Mouse (Mus musculus) right cerebral cortex, adult 2 months (tissue): Measurements from ENCODE around the gene Cacna2d3.

Experiments used
- DNase-seq, 2 experiments: peaks; one replicate each; pipeline ENCODE4 v3.0.0; 2021 to 2022; ENCODE audit warnings: low spot score in 2 of 2

Gene Cacna2d3

GRCm38 (mm10) chr14:29392851-29393250, 328.8 kb downstream of the Cacna2d3 start:
- DNase-seq: no peak

- no peak for DNase-seq
Measured at GRCm38 (mm10) chr14:29391489-29391888, 330.2 kb downstream of the Cacna2d3 start.

- no peak for DNase-seq
Measured at GRCm38 (mm10) chr14:29387761-29388160, 333.9 kb downstream of the Cacna2d3 start.

GRCm38 (mm10) chr14:29385500-29385899, 336.2 kb downstream of the Cacna2d3 start:
- no peak for DNase-seq

GRCm38 (mm10) chr14:29382786-29383185, 338.9 kb downstream of the Cacna2d3 start:
- DNase-seq: no peak

- DNase-seq: no peak
Measured at GRCm38 (mm10) chr14:29366911-29367310, 354.8 kb downstream of the Cacna2d3 start.

GRCm38 (mm10) chr14:29362448-29362847, 359.2 kb downstream of the Cacna2d3 start:
- no peak for DNase-seq

GRCm38 (mm10) chr14:29350627-29351026, 371.0 kb downstream of the Cacna2d3 start:
- no peak for DNase-seq

- no peak for DNase-seq
Measured at GRCm38 (mm10) chr14:29341581-29341980, 380.1 kb downstream of the Cacna2d3 start.

- no peak for DNase-seq
Measured at GRCm38 (mm10) chr14:29340728-29341127, 380.9 kb downstream of the Cacna2d3 start.

- DNase-seq: no peak
Measured at GRCm38 (mm10) chr14:29334897-29335296, 386.8 kb downstream of the Cacna2d3 start.

- no peak for DNase-seq
Measured at GRCm38 (mm10) chr14:29334216-29334615, 387.4 kb downstream of the Cacna2d3 start.

GRCm38 (mm10) chr14:29324430-29324782, 397.3 kb downstream of the Cacna2d3 start:
- no peak for DNase-seq

GRCm38 (mm10) chr14:29323718-29324429, 397.8 kb downstream of the Cacna2d3 start:
- no peak for DNase-seq

- DNase-seq: no peak
Measured at GRCm38 (mm10) chr14:29313431-29313830, 408.2 kb downstream of the Cacna2d3 start.

- DNase-seq: no peak
Measured at GRCm38 (mm10) chr14:29305623-29306022, 416.0 kb downstream of the Cacna2d3 start.

- DNase-seq: no peak
Measured at GRCm38 (mm10) chr14:29296185-29296754, 425.4 kb downstream of the Cacna2d3 start.

GRCm38 (mm10) chr14:29278901-29279300, 442.8 kb downstream of the Cacna2d3 start:
- no peak for DNase-seq

GRCm38 (mm10) chr14:29278401-29278800, 443.3 kb downstream of the Cacna2d3 start:
- DNase-seq: no peak

- DNase-seq: no peak
Measured at GRCm38 (mm10) chr14:29277701-29278100, 444.0 kb downstream of the Cacna2d3 start.

GRCm38 (mm10) chr14:29273890-29274289, 447.8 kb downstream of the Cacna2d3 start:
- no peak for DNase-seq

GRCm38 (mm10) chr14:29270541-29270940, 451.1 kb downstream of the Cacna2d3 start:
- DNase-seq: no peak

GRCm38 (mm10) chr14:29269816-29270215, 451.8 kb downstream of the Cacna2d3 start:
- no peak for DNase-seq

GRCm38 (mm10) chr14:29268609-29269008, 453.1 kb downstream of the Cacna2d3 start:
- no peak for DNase-seq
